ENCODE assay signal across 9 mouse cellular contexts in genomic region chr6:51580040-51580680, GRCm38 (mm10). TPM values are rescaled to one million over a fixed set of nuclear protein-coding genes. Genes with fewer than 3 reads are reported as not detected.
DNase-seq lines count a peak whose midpoint lies in the region; ATAC-seq and TF ChIP-seq lines count a peak whose summit lies in the region.
"Had no signal": no experiment of that assay in that cellular context is flagged by ENCODE, and none has a peak within 500 bp of the region (broad histone marks: within the 10 kb centered on the region; RNA-seq: fewer than 3 reads in every experiment).

No protein-coding gene starts in this region.

- no peak overlapping the region for H3K4me3 ChIP-seq in hindbrain, embryonic 12.5 days
- H3K4me3 ChIP-seq in lung, postnatal 0 days (ENCODE audit: low read depth, low read length) = no peak overlapping the region
- H3K4me3 ChIP-seq: myocyte had no signal

- H3K9ac ChIP-seq in hindbrain, embryonic 12.5 days = no peak overlapping the region
- H3K9ac ChIP-seq in lung, postnatal 0 days (replicated peaks; ENCODE audit: low read depth) = no peak overlapping the region

- TF ChIP-seq CTCF in lung, postnatal 0 days (IDR thresholded peaks at IDR 0.05) = peak; percentile 95

- no peak for TF ChIP-seq EP300 in lung, postnatal 0 days (IDR thresholded peaks at IDR 0.05)

- H3K9me3 ChIP-seq in hindbrain, embryonic 12.5 days (replicated peaks) = no peaks in the 10 kb centered on the region
- no peaks in the 10 kb centered on the region for H3K9me3 ChIP-seq in lung, postnatal 0 days (ENCODE audit: low read length)

- peak; percentile 82 for ATAC-seq in hindbrain, embryonic 12.5 days (ENCODE audit: low FRiP score)
- ATAC-seq in lung, postnatal 0 days = peak; percentile 95

- peak overlapping the region; percentile 40 for H3K27ac ChIP-seq in hindbrain, embryonic 12.5 days
- H3K27ac ChIP-seq in lung, postnatal 0 days (ENCODE audit: low read length) = no peak overlapping the region

- WGBS in hindbrain, embryonic 12.5 days = 33% methylated on average over 18 of the region's 18 CpGs
- WGBS in lung, postnatal 0 days = 17% methylated on average over 18 of the region's 18 CpGs

- peak; percentile 79 for DNase-seq in Muller cell, postnatal 12 days (ENCODE audit: inconsistent ontology term)
- DNase-seq in cerebellum, adult 9-10 months = peak; percentile 84
- peak; percentile 45 to 90 for DNase-seq in frontal cortex, adult 2 months (ENCODE audit: extremely low spot score in 1 of 2, low spot score in 1 of 2)
- DNase-seq in layer of hippocampus, adult 9-11 months = peak; percentile 63
- DNase-seq in lung, postnatal 0 days (ENCODE audit: low spot score) = peak; percentile 93
- DNase-seq in ovary, postnatal 36 days (ENCODE audit: low spot score) = peak; percentile 78
- peak; percentile 54 to 82 for DNase-seq in thymus, postnatal 10 days (ENCODE audit: low spot score in 2 of 2)

- no peaks in the 10 kb centered on the region for H3K27me3 ChIP-seq in hindbrain, embryonic 12.5 days
- H3K27me3 ChIP-seq in lung, postnatal 0 days (replicated peaks; ENCODE audit: insufficient read depth, low read length) = no peaks in the 10 kb centered on the region

- no peaks in the 10 kb centered on the region for H3K36me3 ChIP-seq in hindbrain, embryonic 12.5 days
- no peaks in the 10 kb centered on the region for H3K36me3 ChIP-seq in lung, postnatal 0 days (ENCODE audit: insufficient read depth, low read length)

- no peak overlapping the region for H3K4me2 ChIP-seq in hindbrain, embryonic 12.5 days (replicated peaks)
- no peak overlapping the region for H3K4me2 ChIP-seq in lung, postnatal 0 days (replicated peaks; ENCODE audit: low read depth, low read length)

- 0 out of 2 replicates have a peak, but pooled peaks cover 14% of the 10 kb centered on the region for H3K4me1 ChIP-seq in hindbrain, embryonic 12.5 days
- H3K4me1 ChIP-seq in lung, postnatal 0 days (ENCODE audit: insufficient read depth, low read depth, low read length) = no peaks in the 10 kb centered on the region

RNA-seq across cellular contexts. Expression of gene Snx10, which starts 56.5 kb away (rescaled TPM):
- 56.0 and 73.2 TPM in 2 replicates for polyA plus RNA-seq in frontal cortex, adult 2 months (2012; rRNA removed)
- 39.7 and 43.1 TPM in 2 replicates for polyA plus RNA-seq in hindbrain, embryonic 12.5 days (2016; fragmentation: Nextera tagmentation; extraction: Ambion mirVana)
- polyA plus RNA-seq in lung, postnatal 0 days (2015; fragmentation: Nextera tagmentation; extraction: Ambion mirVana) = 11.8 and 14.3 TPM in 2 replicates
